Mouse (Mus musculus): ENCODE measurements around the gene Lmf2. TPM values are rescaled to one million over a fixed set of nuclear protein-coding genes. Genes with fewer than 3 reads are reported as not detected.

The Lmf2 gene
- polyA plus RNA-seq, 1 experiment from 2014 or later: 20.5 TPM

GRCm38 (mm10) chr15:89356372-89356771, 913 bp upstream of the Lmf2 start:
- ATAC-seq: peak; percentile 9; the same call in 1 of the 2 replicates
- H3K4me1 ChIP-seq (replicated peaks; ENCODE audit: control insufficient read depth, insufficient read depth, low read length): peaks cover 6% of the 10 kb centered on the region; the same call in 1 of the 2 replicates
- H3K9ac ChIP-seq (ENCODE audit: low read depth, low read length): peak overlapping the region; percentile 82
- TF ChIP-seq CTCF (IDR thresholded peaks at IDR 0.05; ENCODE audit: low read depth): no peak
- WGBS: 0% methylated on average over 15 of the region's 15 CpGs
- H3K9me3 ChIP-seq (ENCODE audit: control insufficient read depth): no peaks in the 10 kb centered on the region
- peak overlapping the region; percentile 74 for H3K4me3 ChIP-seq (ENCODE audit: low read depth, low read length)
- H3K27me3 ChIP-seq (replicated peaks; ENCODE audit: control insufficient read depth, insufficient read depth, low read length): no peaks in the 10 kb centered on the region
- H3K4me2 ChIP-seq (replicated peaks; ENCODE audit: low read depth): peak overlapping the region; percentile 82
- H3K36me3 ChIP-seq (ENCODE audit: control insufficient read depth, insufficient read depth): peaks cover 37% of the 10 kb centered on the region
- H3K27ac ChIP-seq (ENCODE audit: low read depth, low read length): peak overlapping the region; percentile 63

GRCm38 (mm10) chr15:89354455-89354854, 1.0 kb downstream of the Lmf2 start:
- H3K9me3 ChIP-seq (ENCODE audit: control insufficient read depth): no peaks in the 10 kb centered on the region
- TF ChIP-seq CTCF (IDR thresholded peaks at IDR 0.05; ENCODE audit: low read depth): no peak
- peaks cover 6% of the 10 kb centered on the region; the same call in 1 of the 2 replicates for H3K4me1 ChIP-seq (replicated peaks; ENCODE audit: control insufficient read depth, insufficient read depth, low read length)
- peak overlapping the region; percentile 82 for H3K4me2 ChIP-seq (replicated peaks; ENCODE audit: low read depth)
- H3K4me3 ChIP-seq (ENCODE audit: low read depth, low read length): peak overlapping the region; percentile 74
- peak overlapping the region; percentile 82 for H3K9ac ChIP-seq (ENCODE audit: low read depth, low read length)
- H3K36me3 ChIP-seq (ENCODE audit: control insufficient read depth, insufficient read depth): peaks cover 30% of the 10 kb centered on the region
- WGBS: 80% methylated on average over 7 of the region's 7 CpGs
- no peak overlapping the region for H3K27ac ChIP-seq (ENCODE audit: low read depth, low read length)
- ATAC-seq: no peak
- no peaks in the 10 kb centered on the region for H3K27me3 ChIP-seq (replicated peaks; ENCODE audit: control insufficient read depth, insufficient read depth, low read length)

GRCm38 (mm10) chr15:89353837-89354236, 1.6 kb downstream of the Lmf2 start:
- Histone ChIP-seq H3K4me2 (replicated peaks; ENCODE audit: low read depth) (no peak overlapping the region), H3K27me3 (replicated peaks; ENCODE audit: control insufficient read depth, insufficient read depth, low read length) (no peaks in the 10 kb centered on the region), H3K36me3 (ENCODE audit: control insufficient read depth, insufficient read depth) (peaks cover 30% of the 10 kb centered on the region), H3K9me3 (ENCODE audit: control insufficient read depth) (no peaks in the 10 kb centered on the region), H3K27ac (ENCODE audit: low read depth, low read length) (no peak overlapping the region), H3K9ac (ENCODE audit: low read depth, low read length) (no peak overlapping the region), H3K4me3 (ENCODE audit: low read depth, low read length) (no peak overlapping the region), H3K4me1 (replicated peaks; ENCODE audit: control insufficient read depth, insufficient read depth, low read length) (peaks cover 6% of the 10 kb centered on the region; the same call in 1 of the 2 replicates)
- WGBS: 94% methylated on average over 16 of the region's 16 CpGs
- TF ChIP-seq CTCF (IDR thresholded peaks at IDR 0.05; ENCODE audit: low read depth): no peak
- no peak for ATAC-seq

GRCm38 (mm10) chr15:89352795-89353194, 2.7 kb downstream of the Lmf2 start:
- Histone ChIP-seq H3K4me1 (replicated peaks; ENCODE audit: control insufficient read depth, insufficient read depth, low read length) (peaks cover 6% of the 10 kb centered on the region; the same call in 1 of the 2 replicates), H3K27ac (ENCODE audit: low read depth, low read length) (no peak overlapping the region), H3K36me3 (ENCODE audit: control insufficient read depth, insufficient read depth) (peaks cover 27% of the 10 kb centered on the region), H3K27me3 (replicated peaks; ENCODE audit: control insufficient read depth, insufficient read depth, low read length) (no peaks in the 10 kb centered on the region), H3K9me3 (ENCODE audit: control insufficient read depth) (no peaks in the 10 kb centered on the region), H3K4me3 (ENCODE audit: low read depth, low read length) (no peak overlapping the region), H3K4me2 (replicated peaks; ENCODE audit: low read depth) (no peak overlapping the region), H3K9ac (ENCODE audit: low read depth, low read length) (no peak overlapping the region)
- no peak for TF ChIP-seq CTCF (IDR thresholded peaks at IDR 0.05; ENCODE audit: low read depth)
- 94% methylated on average over 12 of the region's 12 CpGs for WGBS
- ATAC-seq: no peak

- no peak overlapping the region for H3K9ac ChIP-seq (ENCODE audit: low read depth, low read length)
- no peak overlapping the region for H3K4me2 ChIP-seq (replicated peaks; ENCODE audit: low read depth)
- H3K27ac ChIP-seq (ENCODE audit: low read depth, low read length): no peak overlapping the region
- no peak for ATAC-seq
- H3K4me1 ChIP-seq (replicated peaks; ENCODE audit: control insufficient read depth, insufficient read depth, low read length): 0 out of 2 replicates have a peak, but pooled peaks cover 3% of the 10 kb centered on the region
- no peaks in the 10 kb centered on the region for H3K27me3 ChIP-seq (replicated peaks; ENCODE audit: control insufficient read depth, insufficient read depth, low read length)
- no peak overlapping the region for H3K4me3 ChIP-seq (ENCODE audit: low read depth, low read length)
- 90% methylated on average over 14 of the region's 14 CpGs for WGBS
- no peaks in the 10 kb centered on the region for H3K9me3 ChIP-seq (ENCODE audit: control insufficient read depth)
- H3K36me3 ChIP-seq (ENCODE audit: control insufficient read depth, insufficient read depth): peaks cover 27% of the 10 kb centered on the region
- TF ChIP-seq CTCF (IDR thresholded peaks at IDR 0.05; ENCODE audit: low read depth): no peak
These were observed 3.4 kb downstream of the Lmf2 start for GRCm38 (mm10) chr15:89352054-89352453.

GRCm38 (mm10) chr15:89351302-89351701, 4.2 kb downstream of the Lmf2 start:
- Histone ChIP-seq H3K27ac (ENCODE audit: low read depth, low read length) (no peak overlapping the region), H3K4me2 (replicated peaks; ENCODE audit: low read depth) (no peak overlapping the region), H3K4me1 (replicated peaks; ENCODE audit: control insufficient read depth, insufficient read depth, low read length) (no peaks in the 10 kb centered on the region), H3K36me3 (ENCODE audit: control insufficient read depth, insufficient read depth) (peaks cover 27% of the 10 kb centered on the region), H3K9ac (ENCODE audit: low read depth, low read length) (no peak overlapping the region), H3K4me3 (ENCODE audit: low read depth, low read length) (no peak overlapping the region), H3K9me3 (ENCODE audit: control insufficient read depth) (no peaks in the 10 kb centered on the region), H3K27me3 (replicated peaks; ENCODE audit: control insufficient read depth, insufficient read depth, low read length) (no peaks in the 10 kb centered on the region)
- ATAC-seq: no peak
- TF ChIP-seq CTCF (IDR thresholded peaks at IDR 0.05; ENCODE audit: low read depth): no peak
- 88% methylated on average over 15 of the region's 15 CpGs for WGBS

- H3K27ac ChIP-seq (ENCODE audit: low read depth, low read length): no peak overlapping the region; the same call in 1 of the 2 replicates
- H3K9me3 ChIP-seq (ENCODE audit: control insufficient read depth): no peaks in the 10 kb centered on the region
- H3K36me3 ChIP-seq (ENCODE audit: control insufficient read depth, insufficient read depth): peaks cover 27% of the 10 kb centered on the region
- ATAC-seq: no peak
- WGBS: 81% methylated on average over 5 of the region's 5 CpGs
- H3K4me3 ChIP-seq (ENCODE audit: low read depth, low read length): no peak overlapping the region
- TF ChIP-seq CTCF (IDR thresholded peaks at IDR 0.05; ENCODE audit: low read depth): no peak
- no peak overlapping the region for H3K9ac ChIP-seq (ENCODE audit: low read depth, low read length)
- H3K27me3 ChIP-seq (replicated peaks; ENCODE audit: control insufficient read depth, insufficient read depth, low read length): no peaks in the 10 kb centered on the region
- H3K4me2 ChIP-seq (replicated peaks; ENCODE audit: low read depth): no peak overlapping the region
- H3K4me1 ChIP-seq (replicated peaks; ENCODE audit: control insufficient read depth, insufficient read depth, low read length): no peaks in the 10 kb centered on the region
These were observed 5.0 kb downstream of the Lmf2 start for GRCm38 (mm10) chr15:89350447-89350846.
